Mouse (Mus musculus): Measurements from ENCODE around the gene Vps13a.

GRCm38 (mm10) chr19:16814848-16815247, 34.1 kb upstream of the Vps13a start:
- no peak for TF ChIP-seq CTCF (IDR thresholded peaks at IDR 0.05; ENCODE audit: extremely low read depth, insufficient read depth, insufficient read length, insufficient replicate concordance)
- no peak for TF ChIP-seq POLR2A (IDR thresholded peaks at IDR 0.05; ENCODE audit: low read depth, low read length)

Measured in spleen, adult 2 months (tissue).